Mouse (Mus musculus): ENCODE measurements around the gene Sirpa. TPM values are rescaled to one million over a fixed set of nuclear protein-coding genes. Genes with fewer than 3 reads are reported as not detected.

Sirpa gene
- polyA plus RNA-seq (2015; fragmentation: Nextera tagmentation; extraction: Ambion mirVana) = 16.6 and 21.2 TPM in 2 replicates

DNA sequence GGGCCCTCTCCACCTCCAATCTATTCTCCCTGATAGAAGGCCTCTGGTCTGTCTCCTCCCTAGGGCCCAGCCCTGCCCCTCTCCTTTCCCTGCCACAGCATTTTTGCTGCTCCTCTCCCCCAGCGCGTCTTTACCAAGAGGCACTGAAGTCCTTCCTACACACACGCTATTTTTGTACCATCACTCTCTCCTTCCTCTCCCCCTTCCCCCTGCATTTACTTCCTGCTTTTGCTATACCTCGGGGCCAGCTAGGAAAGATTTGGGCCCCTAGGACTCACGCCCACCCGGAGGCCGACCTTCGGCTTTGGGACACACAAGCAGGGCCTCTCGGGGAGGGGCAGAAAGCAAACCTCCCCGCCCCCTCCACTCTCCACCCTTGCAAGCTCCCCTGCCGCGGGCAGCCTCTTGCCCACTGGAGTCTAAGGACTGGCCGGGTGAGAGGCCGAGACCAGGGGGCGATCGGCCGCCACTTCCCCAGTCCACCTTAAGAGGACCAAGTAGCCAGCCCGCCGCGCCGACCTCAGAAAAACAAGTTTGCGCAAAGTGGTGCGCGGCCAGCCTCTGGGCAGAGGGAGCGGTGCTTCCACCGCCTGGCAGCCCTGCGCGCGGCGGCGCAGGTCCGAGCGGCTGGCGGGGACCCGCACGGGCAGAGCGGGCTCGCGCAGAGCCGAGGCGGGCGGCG lies at the start of gene Sirpa:
Gene Sirpa (plus strand): TSS at position 377 of the 682 bp plus-strand sequence.

Other genes starting within 250 kb of the Sirpa start
- gene Il1b, start 221.7 kb upstream of the Sirpa start, polyA plus RNA-seq (2015; fragmentation: Nextera tagmentation; extraction: Ambion mirVana) = 0.40 and 1.8 TPM in 2 replicates
- gene F830045P16Rik, start 56.2 kb upstream of the Sirpa start, polyA plus RNA-seq (2015; fragmentation: Nextera tagmentation; extraction: Ambion mirVana) = not detected in 2 replicates
- not detected in 2 replicates for gene Pdyn, start 107.0 kb downstream of the Sirpa start, polyA plus RNA-seq (2015; fragmentation: Nextera tagmentation; extraction: Ambion mirVana)
- 5.1 and 5.8 TPM in 2 replicates for gene Stk35, start 207.7 kb downstream of the Sirpa start, polyA plus RNA-seq (2015; fragmentation: Nextera tagmentation; extraction: Ambion mirVana)

All from urinary bladder, postnatal 0 days (tissue).